Mouse (Mus musculus): ENCODE data around the gene Arpp21. TPM values are rescaled to one million over a fixed set of nuclear protein-coding genes. Genes with fewer than 3 reads are reported as not detected.

The Arpp21 gene
- total RNA-seq, 2 experiments from 2014 or later, result 242 to 245 TPM

GRCm38 (mm10) chr9:112226511-112226910, 9.2 kb downstream of the Arpp21 start:
- Histone ChIP-seq H3K4me3 (no peak overlapping the region), H3K27ac (no peak overlapping the region)
- no peak for TF ChIP-seq CTCF (conservative IDR thresholded peaks at IDR 0.05)
- DNase-seq (ENCODE audit: low spot score in 2 of 2), result no peak

- no peak for DNase-seq (ENCODE audit: low spot score in 2 of 2)
- Histone ChIP-seq H3K4me3 (no peak overlapping the region), H3K27ac (peak overlapping the region; percentile 43; the same call in 1 of the 2 replicates)
- no peak for TF ChIP-seq CTCF (conservative IDR thresholded peaks at IDR 0.05)
Measured at GRCm38 (mm10) chr9:112225046-112225445, 10.7 kb downstream of the Arpp21 start.

GRCm38 (mm10) chr9:112219372-112219771, 16.4 kb downstream of the Arpp21 start:
- H3K4me3 ChIP-seq, result no peak overlapping the region
- H3K27ac ChIP-seq, result peak overlapping the region; percentile 61
- no peak for DNase-seq (ENCODE audit: low spot score in 2 of 2)
- TF ChIP-seq CTCF (conservative IDR thresholded peaks at IDR 0.05), result no peak

GRCm38 (mm10) chr9:112218237-112218636, 17.5 kb downstream of the Arpp21 start:
- no peak for DNase-seq (ENCODE audit: low spot score in 2 of 2)
- peak overlapping the region; percentile 53; the same call in 1 of the 2 replicates for H3K27ac ChIP-seq
- H3K4me3 ChIP-seq, result no peak overlapping the region
- TF ChIP-seq CTCF (conservative IDR thresholded peaks at IDR 0.05), result no peak

GRCm38 (mm10) chr9:112217161-112217560, 18.6 kb downstream of the Arpp21 start:
- no peak for TF ChIP-seq CTCF (conservative IDR thresholded peaks at IDR 0.05)
- DNase-seq (ENCODE audit: low spot score in 2 of 2), result no peak

GRCm38 (mm10) chr9:112215030-112215806, 20.5 kb downstream of the Arpp21 start:
- no peak for DNase-seq (ENCODE audit: low spot score in 2 of 2)
- H3K27ac ChIP-seq, result peak overlapping the region; percentile 49
- no peak for TF ChIP-seq CTCF (conservative IDR thresholded peaks at IDR 0.05)
- H3K4me3 ChIP-seq, result no peak overlapping the region

More at GRCm38 (mm10) chr9:112217161-112217560, 18.6 kb downstream of the Arpp21 start:
- H3K27ac ChIP-seq, result peak overlapping the region; percentile 53; the same call in 1 of the 2 replicates
- no peak overlapping the region for H3K4me3 ChIP-seq

- Histone ChIP-seq H3K4me3 (no peak overlapping the region), H3K27ac (peak overlapping the region; percentile 49)
- peak; percentile 53 for TF ChIP-seq CTCF (conservative IDR thresholded peaks at IDR 0.05)
- no peak for DNase-seq (ENCODE audit: low spot score in 2 of 2)
Measured at GRCm38 (mm10) chr9:112213411-112214255, 22.1 kb downstream of the Arpp21 start.

GRCm38 (mm10) chr9:112209803-112210202, 25.9 kb downstream of the Arpp21 start:
- peak overlapping the region; percentile 56; the same call in 1 of the 2 replicates for H3K27ac ChIP-seq
- no peak overlapping the region for H3K4me3 ChIP-seq
- no peak for DNase-seq (ENCODE audit: low spot score in 2 of 2)
- no peak for TF ChIP-seq CTCF (conservative IDR thresholded peaks at IDR 0.05)

- TF ChIP-seq CTCF (conservative IDR thresholded peaks at IDR 0.05), result no peak
- H3K27ac ChIP-seq, result peak overlapping the region; percentile 73
- no peak overlapping the region for H3K4me3 ChIP-seq
- DNase-seq (ENCODE audit: low spot score in 2 of 2), result peak; percentile 61 to 73
Measured at GRCm38 (mm10) chr9:112207767-112208166, 28.0 kb downstream of the Arpp21 start.

GRCm38 (mm10) chr9:112198296-112198695, 37.4 kb downstream of the Arpp21 start:
- Histone ChIP-seq H3K27ac (peak overlapping the region; percentile 81), H3K4me3 (no peak overlapping the region)
- TF ChIP-seq CTCF (conservative IDR thresholded peaks at IDR 0.05), result no peak

GRCm38 (mm10) chr9:112194049-112194448, 41.7 kb downstream of the Arpp21 start:
- Histone ChIP-seq H3K4me3 (no peak overlapping the region), H3K27ac (peak overlapping the region; percentile 69)
- DNase-seq (ENCODE audit: low spot score in 2 of 2), result no peak
- no peak for TF ChIP-seq CTCF (conservative IDR thresholded peaks at IDR 0.05)

More at GRCm38 (mm10) chr9:112198296-112198695, 37.4 kb downstream of the Arpp21 start:
- peak; percentile 57 to 79 for DNase-seq (ENCODE audit: low spot score in 2 of 2)

GRCm38 (mm10) chr9:112189394-112189793, 46.3 kb downstream of the Arpp21 start:
- DNase-seq (ENCODE audit: low spot score in 2 of 2), result peak; percentile 65 to 83
- H3K4me3 ChIP-seq, result peak overlapping the region; percentile 27
- peak overlapping the region; percentile 89 for H3K27ac ChIP-seq
- TF ChIP-seq CTCF (conservative IDR thresholded peaks at IDR 0.05), result no peak

- peak overlapping the region; percentile 50 for H3K4me3 ChIP-seq
- peak; percentile 54 to 67 for DNase-seq (ENCODE audit: low spot score in 2 of 2)
Measured at GRCm38 (mm10) chr9:112188358-112188893, 47.3 kb downstream of the Arpp21 start.

More at GRCm38 (mm10) chr9:112188358-112188893, 47.3 kb downstream of the Arpp21 start:
- H3K27ac ChIP-seq, result peak overlapping the region; percentile 89
- no peak for TF ChIP-seq CTCF (conservative IDR thresholded peaks at IDR 0.05)

Measured in layer of hippocampus, adult 2 months (tissue).